Mouse (Mus musculus): Measurements from ENCODE around the gene Marc2. TPM values are rescaled to one million over a fixed set of nuclear protein-coding genes. Genes with fewer than 3 reads are reported as not detected.
A peak's percentile ranks its signal among the peaks of the same experiment; 100 is the strongest.

Marc2 gene
- 115 and 129 TPM in 2 replicates for polyA plus RNA-seq (2021; fragmentation: Nextera tagmentation)
- long read RNA-seq, experiment 1, transcript Marc2-201 (8 exons, 1,917 nt), result major isoform, 119 of 130 reads
- long read RNA-seq, experiment 1, partial matches to known transcripts, result 1 of 130 reads
- long read RNA-seq, experiment 1, other reads (novel, unspliced or antisense), result 8 of 130 reads
- long read RNA-seq, experiment 2, transcript Marc2-201 (8 exons, 1,917 nt), result major isoform, 126 of 129 reads
- long read RNA-seq, experiment 2, partial matches to known transcripts, result 0 of 129 reads
- long read RNA-seq, experiment 2, other reads (novel, unspliced or antisense), result 3 of 129 reads

DNA sequence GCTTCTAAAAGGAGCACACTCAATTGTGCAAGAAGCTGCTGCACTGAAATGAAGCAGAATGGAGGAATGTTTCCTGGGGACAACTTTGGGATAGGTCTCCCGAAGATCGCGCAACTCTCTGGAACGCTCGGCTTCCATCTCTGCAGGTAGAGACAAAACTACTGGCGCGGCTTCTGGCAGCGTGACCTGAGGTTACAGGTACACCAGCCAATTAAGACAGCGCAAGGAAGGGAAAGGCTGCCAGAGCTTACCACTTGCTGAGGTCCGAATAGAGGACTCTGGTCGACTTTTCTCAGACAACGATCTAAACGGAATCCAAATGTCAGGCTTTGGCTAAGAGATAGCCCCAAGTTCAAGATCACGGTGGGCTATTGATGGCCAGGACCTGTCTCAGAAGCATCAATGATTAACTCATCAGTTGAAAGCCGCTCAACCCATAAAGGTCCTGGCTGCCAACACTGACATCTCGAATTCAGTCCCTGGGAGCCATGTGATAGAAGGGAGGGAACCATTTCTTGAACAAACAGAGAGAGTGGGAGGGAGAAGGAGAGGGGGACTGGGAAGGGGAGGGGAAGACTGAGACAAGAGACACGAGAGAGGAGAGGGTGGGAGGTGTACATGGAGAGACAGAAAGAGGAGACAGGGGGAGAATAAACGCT is at the start of gene Marc2:
Gene Marc2 (minus strand): TSS at position 360 of the 659 bp plus-strand sequence.

DNA sequence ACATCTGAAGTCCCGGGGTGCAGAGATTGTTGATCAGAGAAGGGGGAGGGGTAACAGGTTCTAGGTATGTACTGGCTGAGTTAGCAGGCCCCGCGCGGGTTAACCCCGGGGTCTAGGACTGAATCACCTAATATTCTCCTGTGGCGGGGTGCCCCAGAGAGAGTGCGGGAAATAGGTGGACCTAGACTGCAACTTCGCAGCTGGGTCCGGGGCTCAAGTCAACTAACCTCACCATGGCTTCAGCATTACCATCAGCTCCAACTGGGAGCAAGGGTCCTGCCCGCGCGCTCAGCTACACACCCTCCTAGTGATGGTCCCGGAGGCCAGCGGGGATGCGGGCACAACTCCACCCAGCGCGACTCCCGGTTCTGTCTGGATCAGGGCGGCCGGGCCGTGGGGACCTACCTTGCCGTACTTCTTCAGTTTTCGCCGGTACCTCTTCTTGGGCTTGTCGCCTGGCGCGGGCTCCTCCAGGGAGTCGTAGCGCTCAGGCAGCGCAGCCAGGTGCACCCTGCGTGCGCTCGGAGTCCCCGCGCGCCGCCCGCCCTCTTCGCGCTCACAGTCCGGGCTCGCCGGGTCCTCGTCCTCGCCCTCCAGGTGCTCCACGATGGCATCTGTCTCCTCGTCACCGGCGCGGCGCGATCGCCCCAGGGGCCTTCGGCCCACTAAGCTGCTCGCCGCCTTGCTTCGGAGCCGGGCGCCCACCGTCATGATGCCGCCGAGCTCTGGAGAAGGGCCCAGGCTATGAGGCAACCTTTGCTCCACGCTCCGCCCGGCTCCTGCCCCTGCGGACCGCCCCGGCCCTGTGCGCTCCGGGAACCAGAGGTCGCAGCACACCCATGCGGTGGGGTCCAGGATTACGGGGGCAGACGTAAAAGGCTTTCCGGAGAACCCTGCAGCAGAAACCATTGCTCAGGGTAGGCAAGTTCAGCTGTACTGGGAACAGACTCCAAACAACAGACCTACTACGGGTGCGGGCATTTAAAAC is 36.3 kb upstream of the Marc2 start, which contains the start of gene C130074G19Rik:
Gene C130074G19Rik (minus strand): TSS at position 938 of the 988 bp plus-strand sequence.

DNA sequence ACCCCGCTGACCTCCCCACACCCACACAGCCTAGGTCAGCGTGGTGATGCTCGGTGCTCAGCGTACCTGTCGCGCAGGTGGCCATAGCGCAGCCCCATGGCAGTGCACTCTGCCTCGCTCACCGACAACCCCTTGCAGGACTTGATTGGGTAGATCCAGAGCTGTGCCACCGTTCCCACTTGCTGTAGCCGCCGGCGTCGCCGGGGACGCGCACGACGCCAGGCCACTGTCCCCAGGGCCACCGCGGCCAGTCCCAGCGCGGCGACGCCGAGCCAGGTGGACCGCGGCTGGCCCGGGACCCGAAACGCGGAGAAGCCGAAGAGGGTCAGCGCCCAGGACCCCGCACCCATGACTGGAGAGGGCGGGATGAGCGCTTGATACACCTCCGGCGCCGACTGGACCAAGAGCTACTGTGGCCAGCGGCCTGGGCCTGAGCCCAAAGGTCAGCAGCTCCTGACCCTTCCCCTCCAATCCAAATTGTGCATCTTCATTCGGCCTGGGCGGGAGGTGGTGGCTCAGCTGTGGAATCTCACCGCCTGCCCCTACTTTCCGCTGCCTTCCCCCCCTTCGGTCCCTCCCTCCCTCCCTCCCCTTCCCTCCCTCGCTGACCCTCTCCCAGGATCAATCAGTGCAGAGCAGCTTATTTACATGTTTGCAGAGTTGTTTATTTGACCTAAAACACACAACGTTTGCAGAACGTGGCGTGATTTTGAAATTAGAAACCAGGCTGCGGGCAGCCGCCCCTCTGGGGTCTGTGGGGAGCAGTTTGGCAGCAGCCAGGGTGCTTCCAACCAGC is 35.3 kb downstream of the Marc2 start, which contains the start of gene Marc1:
Gene Marc1 (minus strand): TSS at position 534 of the 796 bp plus-strand sequence.

Small RNA genes lying within 50 kb of the gene (microRNA-seq; reads per million reads assigned to microRNA genes)
- 361 reads per million, percentile 71 among the genes with 10 or more reads in this experiment for gene Mir1981

Other genes starting within 250 kb of the Marc2 start
- gene Hlx, start 113.8 kb downstream of the Marc2 start, polyA plus RNA-seq (2021; fragmentation: Nextera tagmentation), result 0.24 and 0.38 TPM in 2 replicates
- 0.60 and 0.63 TPM in 2 replicates for gene Marc1, start 35.1 kb downstream of the Marc2 start, polyA plus RNA-seq (2021; fragmentation: Nextera tagmentation)
- 1.7 and 1.8 TPM in 2 replicates for gene C130074G19Rik, start 36.8 kb upstream of the Marc2 start, polyA plus RNA-seq (2021; fragmentation: Nextera tagmentation)
- gene Mark1, start 153.1 kb upstream of the Marc2 start, polyA plus RNA-seq (2021; fragmentation: Nextera tagmentation), result 5.6 and 6.5 TPM in 2 replicates

Data from layer of hippocampus, adult 6 months (tissue).